Mouse (Mus musculus): ENCODE data around the gene Dnaic1. TPM values are rescaled to one million over a fixed set of nuclear protein-coding genes. Genes with fewer than 3 reads are reported as not detected.

Dnaic1 gene
- 0.33 and 0.38 TPM in 2 replicates for polyA plus RNA-seq (2015; fragmentation: Nextera tagmentation; extraction: Ambion mirVana)

DNA sequence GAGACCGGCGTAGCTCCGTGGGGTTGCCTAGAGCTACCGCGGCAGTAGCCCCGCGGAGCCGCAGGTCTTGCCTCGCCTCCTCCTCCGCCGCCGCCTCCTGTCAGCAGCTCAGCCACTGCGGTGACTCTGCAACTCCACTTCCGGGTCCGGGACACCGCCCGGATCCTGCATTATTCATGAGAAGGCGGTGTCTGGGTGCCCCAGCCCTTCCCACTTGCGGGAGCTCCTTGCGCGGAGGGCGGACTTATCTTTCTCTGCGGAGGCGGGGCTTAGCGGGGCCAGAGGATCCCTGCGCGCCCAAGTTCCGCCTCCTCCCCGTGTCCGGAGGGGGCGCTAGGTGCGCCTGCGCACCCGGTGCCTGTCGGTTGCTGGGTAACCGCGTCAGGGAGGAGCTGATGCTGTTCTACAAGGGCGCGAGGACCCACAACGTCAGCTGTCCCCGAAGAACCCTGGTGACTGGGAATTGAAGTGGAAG is at the start of gene Dnaic1, which contains the start of gene Fam219a:
Gene Dnaic1 (plus strand): TSS at position 365 of the 475 bp plus-strand sequence.
Gene Fam219a (minus strand): TSS at position 128 of the 475 bp plus-strand sequence.

GRCm38 (mm10) chr4:41639913-41640507 is 70.4 kb downstream of the Dnaic1 start, which contains the start of gene Enho:
Gene Enho (minus strand): TSS chr4:41640324.

Other genes starting within 250 kb of the Dnaic1 start
- 30.3 and 33.4 TPM in 2 replicates for gene Ubap1, start 220.8 kb upstream of the Dnaic1 start, polyA plus RNA-seq (2015; fragmentation: Nextera tagmentation; extraction: Ambion mirVana)
- 7.3 and 8.0 TPM in 2 replicates for gene Kif24, start 104.9 kb upstream of the Dnaic1 start, polyA plus RNA-seq (2015; fragmentation: Nextera tagmentation; extraction: Ambion mirVana)
- 19.3 and 21.3 TPM in 2 replicates for gene Nudt2, start 104.6 kb upstream of the Dnaic1 start, polyA plus RNA-seq (2015; fragmentation: Nextera tagmentation; extraction: Ambion mirVana)
- 3.0 and 4.0 TPM in 2 replicates for gene AI464131, start 66.7 kb upstream of the Dnaic1 start, polyA plus RNA-seq (2015; fragmentation: Nextera tagmentation; extraction: Ambion mirVana)
- not detected in 2 replicates for gene 1110017D15Rik, start 52.4 kb upstream of the Dnaic1 start, polyA plus RNA-seq (2015; fragmentation: Nextera tagmentation; extraction: Ambion mirVana)
- 1.5 and 2.3 TPM in 2 replicates for gene Fam219a, start 237 bp upstream of the Dnaic1 start, polyA plus RNA-seq (2015; fragmentation: Nextera tagmentation; extraction: Ambion mirVana)
- gene Enho, start 70.5 kb downstream of the Dnaic1 start, polyA plus RNA-seq (2015; fragmentation: Nextera tagmentation; extraction: Ambion mirVana): 2.7 and 4.0 TPM in 2 replicates
- gene Cntfr, start 127.3 kb downstream of the Dnaic1 start, polyA plus RNA-seq (2015; fragmentation: Nextera tagmentation; extraction: Ambion mirVana): 0.71 and 1.9 TPM in 2 replicates
- 39.2 and 51.4 TPM in 2 replicates for gene Il11ra1, start 130.2 kb downstream of the Dnaic1 start, polyA plus RNA-seq (2015; fragmentation: Nextera tagmentation; extraction: Ambion mirVana)
- 41.9 and 43.9 TPM in 2 replicates for gene Rpp25l, start 143.8 kb downstream of the Dnaic1 start, polyA plus RNA-seq (2015; fragmentation: Nextera tagmentation; extraction: Ambion mirVana)
- gene Dctn3, start 153.4 kb downstream of the Dnaic1 start, polyA plus RNA-seq (2015; fragmentation: Nextera tagmentation; extraction: Ambion mirVana): 88.2 and 93.0 TPM in 2 replicates
- gene Arid3c, start 161.4 kb downstream of the Dnaic1 start, polyA plus RNA-seq (2015; fragmentation: Nextera tagmentation; extraction: Ambion mirVana): not detected in 2 replicates
- 15.4 and 20.5 TPM in 2 replicates for gene Galt, start 185.5 kb downstream of the Dnaic1 start, polyA plus RNA-seq (2015; fragmentation: Nextera tagmentation; extraction: Ambion mirVana)
- gene Sigmar1, start 186.4 kb downstream of the Dnaic1 start, polyA plus RNA-seq (2015; fragmentation: Nextera tagmentation; extraction: Ambion mirVana): 17.1 and 23.5 TPM in 2 replicates
- 9.2 and 12.7 TPM in 2 replicates for gene Ccl27a, start 204.5 kb downstream of the Dnaic1 start, polyA plus RNA-seq (2015; fragmentation: Nextera tagmentation; extraction: Ambion mirVana)